Mouse (Mus musculus) lung, postnatal 4 days (tissue): Measurements from ENCODE around the gene Mlec.
"Not testable (repeated sequence)": the region's sequence is repeated elsewhere in the genome, so short reads cannot be mapped to it uniquely, and the experiment has no call there.

ENCODE experiments used
- DNase-seq, 2 experiments: peaks; one replicate each; pipeline ENCODE4 v3.0.0; 2021

Mlec gene

GRCm38 (mm10) chr5:115124690-115125089 is 33.3 kb downstream of the Mlec start:
- no peak for DNase-seq

- no peak for DNase-seq
Observed at GRCm38 (mm10) chr5:115120978-115121377, 37.0 kb downstream of the Mlec start.

GRCm38 (mm10) chr5:115118961-115119570 is 38.9 kb downstream of the Mlec start, which contains the start of gene Acads:
Acads (minus strand) TSS chr5:115119346.
- peak; percentile 92 to 95 for DNase-seq

- no peak for DNase-seq
Observed at GRCm38 (mm10) chr5:115117467-115117866, 40.5 kb downstream of the Mlec start.

- no peak for DNase-seq
Observed at GRCm38 (mm10) chr5:115116426-115116825, 41.6 kb downstream of the Mlec start.

- DNase-seq: no peak
Observed at GRCm38 (mm10) chr5:115114501-115114900, 43.5 kb downstream of the Mlec start.

- no peak for DNase-seq
Observed at GRCm38 (mm10) chr5:115113244-115113643, 44.7 kb downstream of the Mlec start.

GRCm38 (mm10) chr5:115111156-115111555 is 46.8 kb downstream of the Mlec start:
- no peak for DNase-seq

GRCm38 (mm10) chr5:115103253-115103652 is 54.7 kb downstream of the Mlec start:
- DNase-seq: not testable (repeated sequence)

- DNase-seq: no peak
Observed at GRCm38 (mm10) chr5:115102231-115102630, 55.7 kb downstream of the Mlec start.

- no peak for DNase-seq
Observed at GRCm38 (mm10) chr5:115100473-115100872, 57.5 kb downstream of the Mlec start.

GRCm38 (mm10) chr5:115099991-115100390 is 58.0 kb downstream of the Mlec start:
- DNase-seq: no peak

- no peak for DNase-seq
Observed at GRCm38 (mm10) chr5:115099530-115099929, 58.4 kb downstream of the Mlec start.

GRCm38 (mm10) chr5:115098195-115098594 is 59.8 kb downstream of the Mlec start, which contains the start of gene Gm10401:
Gm10401 (minus strand) TSS chr5:115098295.
- DNase-seq: no peak
